Mouse (Mus musculus) thymus, postnatal 36 days (tissue): ENCODE results near the gene Dpp9.
"Not testable (repeated sequence)": the region's sequence is repeated elsewhere in the genome, so short reads cannot be mapped to it uniquely, and the experiment has no call there.

Source experiments
- DNase-seq, 2 experiments: peaks; one replicate each; pipeline ENCODE4 v3.0.0; 2022; ENCODE audit warnings: mixed read lengths in 2 of 2

The Dpp9 gene

DNA sequence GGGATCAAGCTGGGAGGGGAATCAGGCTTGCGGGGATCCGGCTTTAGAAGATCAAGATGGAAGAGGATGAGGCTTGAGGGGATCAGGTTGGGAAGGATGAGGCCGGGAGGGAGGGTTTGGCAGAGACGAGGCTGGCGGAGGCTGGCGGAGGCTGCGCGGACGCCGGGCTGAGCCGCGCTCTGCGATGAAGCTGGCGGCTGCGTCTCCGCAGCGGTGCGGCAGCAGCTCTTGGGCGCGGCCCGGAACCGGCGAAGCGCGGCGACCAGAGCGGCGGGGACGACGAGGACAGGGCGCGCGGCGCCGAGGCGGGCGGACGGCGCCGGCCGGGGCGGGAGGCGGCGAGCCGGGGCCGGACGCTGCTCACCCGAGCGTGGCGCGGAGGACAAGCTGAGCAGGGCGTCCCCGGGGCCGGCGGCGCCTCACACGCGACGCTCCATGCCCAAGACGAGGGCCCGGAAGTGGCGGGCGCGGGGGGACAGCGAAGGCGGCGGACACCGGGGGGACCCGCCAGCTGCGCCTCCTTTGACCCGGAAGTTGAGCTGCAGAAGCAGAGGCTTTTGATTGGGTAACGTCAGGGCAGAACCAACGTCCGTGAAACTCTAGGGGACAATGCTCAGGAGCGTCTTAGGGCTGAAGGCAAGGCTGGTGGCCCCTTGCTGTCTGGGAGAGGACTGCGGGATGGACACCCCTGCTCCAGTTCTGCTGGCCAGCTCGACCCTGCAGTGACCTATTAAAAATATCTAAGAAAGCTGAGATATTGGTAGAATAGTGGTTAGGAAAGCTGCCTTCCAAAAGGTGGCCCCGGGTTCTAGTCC, at the start of gene Dpp9:
Dpp9 (minus strand) TSS at position 529 of the 815 bp plus-strand sequence.
- peak; percentile 83 to 89 for DNase-seq

GRCm38 (mm10) chr17:56266271-56266670, 47.6 kb upstream of the Dpp9 start:
- no peak for DNase-seq

GRCm38 (mm10) chr17:56265869-56266268, 47.2 kb upstream of the Dpp9 start:
- no peak for DNase-seq

GRCm38 (mm10) chr17:56265011-56265410, 46.3 kb upstream of the Dpp9 start:
- no peak for DNase-seq

DNA sequence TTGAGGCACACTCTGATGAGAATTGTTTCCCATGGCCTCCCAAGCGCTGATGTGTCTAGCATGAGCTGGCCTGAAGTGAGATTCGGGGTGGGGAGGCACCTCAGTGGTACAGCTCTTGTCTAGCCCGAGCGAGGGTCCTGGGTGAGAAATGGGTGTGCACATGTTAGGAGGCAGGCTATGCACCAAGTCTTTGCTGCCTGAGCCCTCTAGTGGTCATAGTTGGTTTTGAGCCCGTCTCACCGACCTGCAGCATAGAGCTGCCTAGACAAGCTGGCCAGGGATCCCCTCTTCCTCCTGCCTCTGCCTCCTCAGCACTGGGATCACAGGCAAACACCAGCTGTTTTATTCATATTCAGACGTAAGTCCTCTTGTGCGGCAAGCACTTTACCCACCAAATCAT, 45.3 kb upstream of the Dpp9 start:
- DNase-seq = peak; percentile 76

DNA sequence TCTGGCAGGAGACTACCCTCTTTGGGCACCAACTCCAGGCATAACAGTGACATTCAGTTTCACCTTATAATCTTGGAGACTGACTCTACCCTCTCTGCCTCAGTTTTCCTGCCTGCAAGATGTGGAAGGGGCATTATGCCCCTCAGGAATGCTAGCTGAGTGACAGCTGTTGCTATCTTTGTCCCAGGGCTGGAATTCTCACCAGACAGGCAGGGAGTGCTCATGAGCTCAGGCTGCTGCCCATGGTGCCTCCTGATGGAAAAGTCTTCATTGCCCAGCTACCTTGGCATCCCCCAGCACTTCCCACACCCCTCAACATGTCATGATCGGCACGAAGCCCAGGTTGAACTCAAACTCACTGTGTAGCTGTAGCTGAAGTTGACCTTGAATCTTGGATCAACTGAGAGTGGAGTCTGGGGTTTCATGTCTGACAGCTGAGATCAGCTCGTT, 44.0 kb upstream of the Dpp9 start:
- DNase-seq = no peak

DNA sequence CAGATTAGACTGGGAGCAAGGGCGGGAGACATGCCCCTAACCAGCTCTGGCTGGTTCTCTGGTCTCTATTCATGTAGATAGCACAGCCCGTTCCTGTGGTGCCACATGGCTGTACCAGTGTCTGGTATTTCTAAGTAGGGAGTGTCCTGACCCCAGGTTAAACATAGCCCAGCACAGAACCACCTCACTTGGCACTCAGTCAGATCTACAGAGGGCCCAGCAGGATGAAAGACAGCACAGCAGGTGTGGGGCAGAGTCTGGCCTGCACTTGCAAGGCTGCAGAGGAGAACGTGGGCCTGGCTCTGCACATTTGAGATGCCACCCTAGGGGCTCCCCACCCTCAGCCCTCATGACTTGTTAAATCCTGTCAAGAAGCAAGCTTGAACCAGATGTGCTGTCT, 42.5 kb upstream of the Dpp9 start:
- no peak for DNase-seq

DNA sequence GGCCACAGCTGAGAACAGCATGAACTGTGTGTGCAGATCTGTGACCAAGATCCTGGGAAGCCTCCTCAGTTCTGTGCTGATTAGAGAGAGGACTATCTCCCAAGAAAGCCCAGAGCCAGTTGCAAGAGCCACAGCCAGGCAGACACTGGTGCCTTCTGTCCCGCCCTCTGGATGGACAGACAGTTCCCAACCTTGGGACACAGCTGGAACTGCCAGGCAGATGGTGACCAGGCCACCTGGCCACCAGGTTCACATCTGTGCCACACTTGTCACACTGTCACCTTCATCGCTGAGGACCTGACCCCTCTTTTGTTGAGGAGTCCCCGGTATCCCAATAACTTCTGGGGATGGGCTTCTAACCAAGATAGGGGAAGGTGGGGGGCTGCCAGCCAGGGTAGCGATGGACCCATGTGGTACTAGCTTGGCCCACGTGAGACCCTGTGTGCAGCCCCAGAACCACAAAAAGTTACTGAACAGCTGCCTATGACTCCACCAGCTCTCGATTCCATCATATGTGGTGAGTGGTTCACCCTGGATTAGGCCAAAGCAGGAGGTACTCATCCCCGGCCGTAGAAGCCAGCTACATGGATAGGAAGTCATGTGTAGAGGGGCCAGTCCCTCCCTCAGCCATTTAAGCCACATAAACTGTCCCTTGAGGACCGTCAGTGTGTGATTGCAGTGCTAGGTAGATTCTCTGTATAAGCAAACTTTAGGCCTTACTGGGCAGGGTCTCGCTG, 40.8 kb upstream of the Dpp9 start:
- DNase-seq = no peak

DNA sequence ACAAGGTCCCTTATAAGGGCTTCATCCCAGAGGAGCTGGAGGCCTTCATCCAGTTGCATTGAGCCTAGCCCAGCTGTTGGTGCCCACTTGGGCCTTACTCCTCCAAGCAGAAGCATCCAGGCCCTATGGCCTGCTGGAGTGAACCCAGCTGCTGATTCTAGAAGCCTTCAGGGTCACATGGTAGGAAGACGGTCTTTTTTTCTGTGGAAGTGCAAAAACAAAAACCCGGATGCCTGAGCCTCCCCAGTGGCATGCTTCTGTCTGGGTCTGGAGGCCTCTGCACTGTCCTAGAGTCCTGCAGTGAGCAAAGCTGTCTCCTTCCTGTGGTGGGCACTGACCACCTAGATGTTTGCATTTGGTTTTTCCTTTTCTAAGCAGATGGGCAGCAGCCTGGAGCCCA, 40.1 kb upstream of the Dpp9 start:
- DNase-seq = not testable (repeated sequence)

- DNase-seq = not testable (repeated sequence)
Measured at GRCm38 (mm10) chr17:56258269-56258668, 39.6 kb upstream of the Dpp9 start.

DNA sequence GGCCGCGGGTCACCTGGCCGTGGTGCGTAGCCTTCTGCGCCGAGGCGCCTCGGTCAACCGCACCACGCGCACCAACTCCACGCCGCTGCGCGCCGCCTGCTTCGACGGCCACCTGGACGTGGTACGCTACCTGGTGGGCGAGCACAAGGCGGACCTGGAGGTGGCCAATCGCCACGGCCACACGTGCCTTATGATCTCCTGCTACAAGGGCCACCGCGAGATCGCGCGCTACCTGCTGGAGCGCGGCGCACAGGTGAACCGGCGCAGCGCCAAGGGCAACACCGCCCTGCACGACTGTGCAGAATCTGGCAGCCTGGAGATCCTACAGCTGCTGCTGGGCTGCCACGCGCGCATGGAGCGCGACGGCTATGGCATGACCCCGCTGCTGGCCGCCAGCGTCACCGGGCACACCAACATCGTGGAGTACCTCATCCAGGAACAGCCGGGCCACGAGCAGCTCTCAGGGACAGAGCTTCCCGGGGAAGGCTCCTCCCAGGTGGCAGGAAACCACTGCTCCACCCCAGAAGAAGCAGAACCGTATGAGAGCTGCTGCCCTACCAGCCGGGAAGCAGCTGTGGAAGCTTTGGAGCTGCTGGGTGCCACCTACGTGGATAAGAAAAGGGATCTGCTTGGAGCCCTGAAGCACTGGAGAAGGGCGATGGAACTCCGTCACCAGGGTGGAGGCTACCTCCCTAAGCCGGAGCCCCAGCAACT, 38.6 kb upstream of the Dpp9 start:
- no peak for DNase-seq

- DNase-seq = peak; percentile 85 to 93
Measured at GRCm38 (mm10) chr17:56256239-56256881, 37.7 kb upstream of the Dpp9 start, which contains the start of gene Fem1a. Gene Fem1a, plus strand, starts transcription at chr17:56256810.

DNA sequence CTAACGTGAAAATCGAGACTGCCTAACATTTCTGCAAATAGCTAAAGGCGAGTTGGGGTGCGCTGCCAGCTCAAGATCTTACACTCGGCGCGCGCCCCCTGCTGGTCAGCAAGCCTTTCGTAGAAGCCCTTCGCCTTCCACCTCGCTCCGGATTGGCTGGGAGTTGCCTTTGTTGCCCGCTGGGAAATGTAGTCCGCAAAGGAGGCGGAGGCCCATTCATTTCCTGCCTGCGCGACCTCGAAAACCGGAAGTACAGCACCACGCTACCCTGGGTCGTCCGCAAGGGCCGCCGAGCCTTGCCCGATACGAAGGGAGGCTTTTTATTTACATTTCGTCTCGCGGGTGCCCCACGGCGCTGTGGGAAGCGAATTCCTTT, 37.1 kb upstream of the Dpp9 start:
- peak; percentile 97 for DNase-seq

- DNase-seq = peak in 1 of 2 experiments; percentile 55
Measured at GRCm38 (mm10) chr17:56255429-56255828, 36.7 kb upstream of the Dpp9 start.

- DNase-seq = no peak
Measured at GRCm38 (mm10) chr17:56254695-56255094, 36.0 kb upstream of the Dpp9 start.

- peak; percentile 60 to 69 for DNase-seq
Measured at GRCm38 (mm10) chr17:56251136-56251829, 32.6 kb upstream of the Dpp9 start.

- no peak for DNase-seq
Measured at GRCm38 (mm10) chr17:56245608-56246007, 26.9 kb upstream of the Dpp9 start.

GRCm38 (mm10) chr17:56241541-56242401, 23.1 kb upstream of the Dpp9 start:
- DNase-seq = peak; percentile 84 to 88

GRCm38 (mm10) chr17:56233818-56234469, 15.2 kb upstream of the Dpp9 start:
- DNase-seq = no peak

- DNase-seq = no peak
Measured at GRCm38 (mm10) chr17:56233389-56233788, 14.7 kb upstream of the Dpp9 start.

- DNase-seq = no peak
Measured at GRCm38 (mm10) chr17:56229943-56230342, 11.2 kb upstream of the Dpp9 start.
